Mouse (Mus musculus) C2C12 (cell line): Measurements from ENCODE around the gene Ppp5c. TPM values are rescaled to one million over a fixed set of nuclear protein-coding genes. Genes with fewer than 3 reads are reported as not detected.

Source experiments
- H3K27me3 ChIP-seq: one replicate; pipeline ENCODE4 v1.6.1; 2011; ENCODE audit not compliant: control insufficient read depth, insufficient read depth, insufficient read length
- H3K36me3 ChIP-seq: one replicate; pipeline ENCODE4 v1.6.1; 2011; ENCODE audit not compliant: control insufficient read depth, insufficient read depth
- H3K4me3 ChIP-seq: one replicate; pipeline ENCODE4 v1.5.1; 2011; ENCODE audit warnings: mild to moderate bottlenecking, control low read depth; ENCODE audit not compliant: poor library complexity, insufficient read depth, severe bottlenecking
- H3K79me2 ChIP-seq: one replicate; pipeline ENCODE4 v1.6.1; 2011; ENCODE audit not compliant: control insufficient read depth, insufficient read depth
- H3K79me3 ChIP-seq: one replicate; pipeline ENCODE4 v1.6.1; 2011; ENCODE audit warnings: low read depth, control low read depth
- H3ac ChIP-seq: one replicate; pipeline ENCODE3; 2011; ENCODE audit warnings: low read depth; ENCODE audit not compliant: control insufficient read depth, insufficient read length
- CEBPB ChIP-seq: IDR thresholded peaks from one replicate; pipeline ENCODE4 v1.6.1; 2011; ENCODE audit warnings: low read depth, mild to moderate bottlenecking, control low read depth, moderate library complexity
- CTCF ChIP-seq: IDR thresholded peaks from one replicate; pipeline ENCODE4 v1.5.1; 2011; ENCODE audit not compliant: control insufficient read depth, insufficient read depth, insufficient read length
- FOSL1 ChIP-seq: IDR thresholded peaks from one replicate; pipeline ENCODE4 v1.8.0; 2011; ENCODE audit warnings: mild to moderate bottlenecking, low read length; ENCODE audit not compliant: poor library complexity, insufficient read depth, severe bottlenecking
- MAX ChIP-seq: IDR thresholded peaks from one replicate; pipeline ENCODE4 v1.6.1; 2011; ENCODE audit warnings: mild to moderate bottlenecking, control low read depth
- MYOD1 ChIP-seq: IDR thresholded peaks from one replicate; pipeline ENCODE4 v1.6.1; 2011; ENCODE audit warnings: low read depth; ENCODE audit not compliant: control insufficient read depth, insufficient read length
- MYOG ChIP-seq: IDR thresholded peaks from one replicate; pipeline ENCODE4 v1.6.1; 2011; ENCODE audit not compliant: control insufficient read depth, insufficient read length; ENCODE audit errors: extremely low read depth
- USF1 ChIP-seq: IDR thresholded peaks from one replicate; pipeline ENCODE4 v1.6.1; 2011; ENCODE audit warnings: low read depth, mild to moderate bottlenecking, control low read depth, moderate library complexity
- polyA plus RNA-seq: library from polyadenylated mRNA; unstranded; fragments of >200 nt; fragmentation: generic; extraction: Trizol; gene quantifications from one replicate; pipeline ENCODE4 v1.2.1, GENCODE M21; 2012; ENCODE audit warnings: missing spikeins

Ppp5c gene
- polyA plus RNA-seq, 1 experiment: 143 TPM

GRCm38 (mm10) chr7:17055287-17055946 is 27.7 kb upstream of the Ppp5c start:
- H3K4me3 ChIP-seq: no peak overlapping the region
- peaks cover under 1% of the 10 kb centered on the region for H3K27me3 ChIP-seq
- TF ChIP-seq USF1 (no peak), CTCF (no peak), MYOG (no peak), FOSL1 (no peak), CEBPB (no peak), MAX (no peak), MYOD1 (no peak)
- H3K36me3 ChIP-seq: no peaks in the 10 kb centered on the region
- no peaks in the 10 kb centered on the region for H3K79me2 ChIP-seq
- no peak overlapping the region for H3ac ChIP-seq
- no peaks in the 10 kb centered on the region for H3K79me3 ChIP-seq

- no peak overlapping the region for H3ac ChIP-seq
- no peaks in the 10 kb centered on the region for H3K79me3 ChIP-seq
- H3K36me3 ChIP-seq: no peaks in the 10 kb centered on the region
- TF ChIP-seq MYOD1: no peak
- no peak for TF ChIP-seq MYOG
- no peak for TF ChIP-seq FOSL1
- TF ChIP-seq MAX: no peak
- no peak for TF ChIP-seq CTCF
- no peak for TF ChIP-seq CEBPB
- no peak for TF ChIP-seq USF1
- H3K27me3 ChIP-seq: no peaks in the 10 kb centered on the region
- H3K4me3 ChIP-seq: no peak overlapping the region
- H3K79me2 ChIP-seq: no peaks in the 10 kb centered on the region
Observed at GRCm38 (mm10) chr7:17054325-17054989, 26.7 kb upstream of the Ppp5c start.

- Histone ChIP-seq H3K79me2 (no peaks in the 10 kb centered on the region), H3K27me3 (no peaks in the 10 kb centered on the region), H3K36me3 (no peaks in the 10 kb centered on the region), H3K4me3 (no peak overlapping the region), H3K79me3 (no peaks in the 10 kb centered on the region), H3ac (no peak overlapping the region)
- TF ChIP-seq FOSL1 (no peak), CTCF (peak; percentile 85), CEBPB (no peak), USF1 (no peak)
Observed at GRCm38 (mm10) chr7:17050933-17051594, 23.3 kb upstream of the Ppp5c start.

GRCm38 (mm10) chr7:17050491-17050890 is 22.8 kb upstream of the Ppp5c start:
- Histone ChIP-seq H3ac (no peak overlapping the region), H3K4me3 (no peak overlapping the region), H3K79me2 (no peaks in the 10 kb centered on the region), H3K79me3 (no peaks in the 10 kb centered on the region), H3K36me3 (no peaks in the 10 kb centered on the region), H3K27me3 (no peaks in the 10 kb centered on the region)
- no peak for TF ChIP-seq CTCF
- TF ChIP-seq MAX: no peak
- TF ChIP-seq MYOD1: no peak
- no peak for TF ChIP-seq FOSL1
- no peak for TF ChIP-seq CEBPB
- TF ChIP-seq MYOG: no peak
- no peak for TF ChIP-seq USF1

- Histone ChIP-seq H3K4me3 (no peak overlapping the region), H3K27me3 (no peaks in the 10 kb centered on the region), H3K36me3 (no peaks in the 10 kb centered on the region), H3K79me3 (no peaks in the 10 kb centered on the region), H3ac (no peak overlapping the region), H3K79me2 (no peaks in the 10 kb centered on the region)
- TF ChIP-seq MYOD1 (no peak), CEBPB (no peak), MAX (no peak), CTCF (no peak), FOSL1 (no peak), MYOG (no peak), USF1 (no peak)
Observed at GRCm38 (mm10) chr7:17048431-17049190, 20.9 kb upstream of the Ppp5c start.
